Mouse (Mus musculus) urinary bladder, postnatal 4 days (tissue): Measurements from ENCODE around the gene Pde6b.

Experiments used
- DNase-seq, 2 experiments: peaks; one replicate each; pipeline ENCODE4 v3.0.0; 2021 to 2022; ENCODE audit warnings: low spot score in 2 of 2

Pde6b gene

GRCm38 (mm10) chr5:108389744-108390143 is 1.6 kb downstream of the Pde6b start:
- DNase-seq: no peak

GRCm38 (mm10) chr5:108403453-108403852 is 15.3 kb downstream of the Pde6b start:
- DNase-seq: no peak

GRCm38 (mm10) chr5:108405460-108405859 is 17.3 kb downstream of the Pde6b start:
- DNase-seq: no peak

- DNase-seq: no peak
These were observed 18.8 kb downstream of the Pde6b start for GRCm38 (mm10) chr5:108406977-108407376.

GRCm38 (mm10) chr5:108414711-108415110 is 26.5 kb downstream of the Pde6b start:
- DNase-seq: no peak

- DNase-seq: no peak
These were observed 34.5 kb downstream of the Pde6b start for GRCm38 (mm10) chr5:108422741-108423140.

GRCm38 (mm10) chr5:108423427-108423826 is 35.2 kb downstream of the Pde6b start:
- no peak for DNase-seq

GRCm38 (mm10) chr5:108427186-108427585 is 39.0 kb downstream of the Pde6b start:
- no peak for DNase-seq

- no peak for DNase-seq
These were observed 43.0 kb downstream of the Pde6b start for GRCm38 (mm10) chr5:108431196-108431595.

- DNase-seq: peak; percentile 85 to 94
These were observed 45.8 kb downstream of the Pde6b start, which contains the start of gene Atp5k for GRCm38 (mm10) chr5:108433804-108434587. TSS of gene Atp5k (minus strand) at chr5:108434448.

- no peak for DNase-seq
These were observed 47.9 kb downstream of the Pde6b start for GRCm38 (mm10) chr5:108436101-108436500.

- DNase-seq: no peak
These were observed 58.8 kb downstream of the Pde6b start for GRCm38 (mm10) chr5:108446973-108447372.

GRCm38 (mm10) chr5:108447857-108448256 is 59.7 kb downstream of the Pde6b start:
- no peak for DNase-seq

GRCm38 (mm10) chr5:108448785-108449668 is 60.8 kb downstream of the Pde6b start, which contains the start of gene Mfsd7a:
TSS of gene Mfsd7a (minus strand) at chr5:108448891.
- peak; percentile 68 to 76 for DNase-seq

- DNase-seq: no peak
These were observed 62.8 kb downstream of the Pde6b start for GRCm38 (mm10) chr5:108450837-108451540.

GRCm38 (mm10) chr5:108451611-108452010 is 63.4 kb downstream of the Pde6b start:
- DNase-seq: no peak

- DNase-seq: no peak
These were observed 64.2 kb downstream of the Pde6b start for GRCm38 (mm10) chr5:108452422-108452821.

GRCm38 (mm10) chr5:108454094-108454493 is 65.9 kb downstream of the Pde6b start:
- DNase-seq: no peak

- no peak for DNase-seq
These were observed 70.5 kb downstream of the Pde6b start for GRCm38 (mm10) chr5:108458706-108459105.

GRCm38 (mm10) chr5:108460461-108460860 is 72.3 kb downstream of the Pde6b start:
- no peak for DNase-seq

GRCm38 (mm10) chr5:108461082-108462065 is 73.2 kb downstream of the Pde6b start, which contains the start of gene Pcgf3:
TSS of gene Pcgf3 (plus strand) at chr5:108461232.
- DNase-seq: peak; percentile 96 to 98
